Mouse (Mus musculus) Patski (cell line): ENCODE data around the gene Phactr2. TPM values are rescaled to one million over a fixed set of nuclear protein-coding genes. Genes with fewer than 3 reads are reported as not detected.

Experiments used
- ATAC-seq: fragments of 100-300 bp; one replicate; pipeline ENCODE4 v1.8.0; 2021
- CTCF ChIA-PET: fragments of 350-600 bp; sonication (Branson Sonifier 250); formaldehyde crosslinking; loops from one replicate; lab custom pipeline; 2022; ENCODE audit warnings: inconsistent platforms; lab: Charles Lee
- POLR2A ChIA-PET: fragments of 350-600 bp; sonication (Branson Sonifier 250); formaldehyde crosslinking; loops from one replicate; lab custom pipeline; 2022; ENCODE audit warnings: antibody characterized with exemption, inconsistent platforms; lab: Charles Lee
- DNase-seq: peaks from one replicate; pipeline ENCODE4 v3.0.0-alpha.2; 2011; ENCODE audit warnings: low read depth, low spot score
- H3K27me3 ChIP-seq: fragments of 371-371 bp; one replicate; pipeline ENCODE4 v1.5.1; 2021
- CTCF ChIP-seq: fragments of 100-300 bp; IDR thresholded peaks from one replicate; pipeline ENCODE4 v1.5.1; 2021
- in situ Hi-C: fragments of 300-500 bp; cut with MboI; formaldehyde crosslinking; loops from 3 replicates; pipeline ENCODE4 v1.11.1; 2018; ENCODE audit warnings: low pct_unique_long_range_greater_than_20kb, mixed read lengths
- polyA plus RNA-seq: library from polyadenylated mRNA; unstranded; gene quantifications from one replicate; pipeline ENCODE4 v1.2.3, GENCODE M21; 2021

Gene Phactr2
- polyA plus RNA-seq, 1 experiment from 2014 or later, result 9.3 TPM

DNA sequence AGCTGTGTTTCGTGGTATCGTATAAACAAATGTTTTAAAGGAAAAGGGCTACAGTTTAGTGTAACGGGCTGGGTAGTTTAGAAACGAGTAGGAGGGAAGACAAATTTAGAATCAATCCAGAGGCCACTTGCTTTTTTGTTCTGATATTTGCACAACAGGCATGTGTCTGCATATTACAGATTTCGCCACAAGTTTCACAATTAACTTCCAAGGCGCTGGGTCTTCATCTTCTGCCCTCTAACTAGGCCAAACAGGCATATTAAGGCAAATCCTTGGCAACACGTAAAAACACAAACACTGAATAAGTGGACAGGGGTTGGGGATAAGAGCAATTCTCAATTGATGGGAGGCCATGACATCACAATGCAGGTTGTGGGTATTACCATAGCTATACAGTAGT lies 298.3 kb downstream of the Phactr2 start:
- DNase-seq, result no peak
- ATAC-seq, result no peak
- TF ChIP-seq CTCF, result no peak
- in situ Hi-C loops, result no loop called here
- no peaks in the 10 kb centered on the region for H3K27me3 ChIP-seq
- ChIA-PET CTCF (interaction anchor here (1.3 kb wide), 1 partner anchor 11 kb away, joined by 4 read pairs; no protein-coding TSS in a partner anchor), POLR2A (no interaction called here)

DNA sequence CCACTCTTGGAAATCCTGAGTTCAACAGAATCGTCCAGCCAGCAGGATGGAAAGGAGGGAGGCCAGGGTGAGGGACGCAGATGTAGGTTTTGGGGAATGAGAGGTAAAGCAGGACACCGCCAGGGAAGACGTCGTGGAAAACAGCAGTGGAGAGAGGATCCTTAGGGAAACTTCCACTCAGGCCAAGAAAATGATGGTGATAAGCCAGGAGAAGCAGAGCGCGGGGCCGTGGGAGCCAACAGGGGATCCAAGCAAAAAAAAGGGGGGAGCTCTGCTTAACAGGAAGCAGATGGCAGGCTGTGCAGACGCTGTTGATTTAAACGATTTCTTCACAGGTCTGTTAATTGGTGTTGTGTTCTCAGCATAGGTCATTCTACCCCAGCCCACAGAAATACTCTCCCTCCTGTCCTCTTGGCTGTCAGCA lies 301.4 kb downstream of the Phactr2 start:
- no peak for DNase-seq
- ChIA-PET POLR2A (no interaction called here), CTCF (no interaction called here)
- no peak for ATAC-seq
- in situ Hi-C loops, result no loop called here
- H3K27me3 ChIP-seq, result peaks cover 6% of the 10 kb centered on the region
- no peak for TF ChIP-seq CTCF

DNA sequence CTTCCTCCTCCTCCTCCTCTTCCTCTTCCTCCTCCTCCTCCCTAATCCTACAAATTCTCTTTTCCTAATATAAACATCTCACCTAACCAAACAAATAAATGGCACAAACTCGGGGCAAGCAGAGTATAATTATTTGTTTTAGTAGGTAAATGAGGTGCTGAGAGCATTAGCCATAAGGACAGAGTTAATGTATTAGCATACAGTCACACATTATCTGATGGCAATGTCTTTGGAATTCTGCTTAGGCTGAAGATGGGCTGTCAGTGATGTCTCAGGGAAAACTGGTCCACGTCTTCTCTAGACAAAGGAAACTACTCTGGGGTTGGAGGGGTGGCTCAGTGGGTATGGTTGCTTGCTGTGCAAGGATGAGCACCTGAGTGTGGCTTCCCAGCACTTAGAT lies 302.8 kb downstream of the Phactr2 start:
- no peak for TF ChIP-seq CTCF
- ATAC-seq (no peak), DNase-seq (no peak)
- POLR2A ChIA-PET, result no interaction called here
- CTCF ChIA-PET, result no interaction called here
- in situ Hi-C loops, result no loop called here
- H3K27me3 ChIP-seq, result peaks cover 6% of the 10 kb centered on the region

DNA sequence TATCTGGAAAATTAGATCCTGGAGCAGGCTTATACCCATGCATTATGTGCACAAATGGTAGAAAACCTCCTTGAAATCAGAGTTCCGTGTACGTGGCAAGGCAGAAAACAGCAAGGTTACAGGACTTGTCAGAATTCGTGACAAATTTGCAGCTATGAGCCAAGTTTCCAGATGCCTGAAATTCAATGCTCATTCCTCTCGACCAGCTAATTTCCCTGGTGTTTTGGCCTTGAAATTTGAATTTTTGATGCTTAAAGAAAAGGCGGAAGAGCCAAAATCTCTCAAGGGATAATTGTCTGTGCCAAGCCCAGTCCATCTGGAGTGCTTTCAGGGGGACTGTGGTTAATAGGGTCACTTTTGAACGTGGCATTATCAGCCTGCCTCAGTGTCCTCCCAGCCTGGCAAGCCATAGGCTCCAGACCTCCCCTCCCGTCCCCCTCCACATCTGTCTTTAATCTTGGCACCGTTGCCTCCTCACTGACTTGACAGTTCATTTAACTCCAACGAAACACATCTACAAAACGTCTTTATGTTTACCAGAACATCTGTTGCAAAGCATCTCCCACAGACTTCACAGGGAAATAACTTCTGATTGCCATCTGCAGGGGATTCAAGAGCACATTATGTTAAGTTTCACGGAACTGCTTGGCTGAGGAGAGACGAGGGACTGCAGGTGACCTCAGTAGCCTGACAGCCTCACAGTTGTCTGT lies 303.3 kb downstream of the Phactr2 start:
- DNase-seq (no peak), ATAC-seq (no peak)
- in situ Hi-C loops, result no loop called here
- ChIA-PET POLR2A (no interaction called here), CTCF (no interaction called here)
- TF ChIP-seq CTCF, result no peak
- peaks cover 6% of the 10 kb centered on the region for H3K27me3 ChIP-seq

DNA sequence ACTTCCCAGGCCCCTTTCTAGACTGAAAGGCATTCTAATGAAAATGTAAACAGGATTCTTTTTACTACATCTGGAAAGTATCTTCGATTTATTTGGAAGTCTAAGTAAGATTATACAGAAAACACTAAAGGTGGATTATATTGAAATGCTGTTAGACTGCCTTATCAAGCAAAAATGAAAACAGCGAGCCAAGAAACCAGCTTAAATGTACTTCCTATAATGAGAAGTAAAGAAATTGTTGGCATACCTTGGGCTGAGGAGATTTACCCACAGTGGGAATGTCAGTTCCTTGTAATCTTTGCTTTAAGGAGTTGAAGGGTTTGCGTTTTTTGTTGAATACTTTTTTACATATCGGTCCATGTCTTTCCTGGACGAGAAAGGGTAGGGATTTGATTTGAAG lies 305.8 kb downstream of the Phactr2 start:
- DNase-seq, result no peak
- POLR2A ChIA-PET, result no interaction called here

GRCm38 (mm10) chr10:13162031-13162430 lies 312.2 kb downstream of the Phactr2 start:
- in situ Hi-C loops, result no loop called here
- TF ChIP-seq CTCF, result no peak
- ChIA-PET CTCF (no interaction called here), POLR2A (no interaction called here)
- no peak for ATAC-seq
- DNase-seq, result no peak
- H3K27me3 ChIP-seq, result peaks cover 9% of the 10 kb centered on the region

More for the DNA sequence above, 305.8 kb downstream of the Phactr2 start:
- peaks cover 16% of the 10 kb centered on the region for H3K27me3 ChIP-seq
- no peak for ATAC-seq
- in situ Hi-C loops, result no loop called here
- no peak for TF ChIP-seq CTCF
- CTCF ChIA-PET, result interaction anchor here (0.9 to 1.4 kb wide), 2 partner anchors 9 to 14 kb away, joined by 3 to 5 read pairs; no protein-coding TSS in a partner anchor

- no peak for TF ChIP-seq CTCF
- no peak for ATAC-seq
- in situ Hi-C loops, result no loop called here
Observed at GRCm38 (mm10) chr10:13160913-13161312, 313.3 kb downstream of the Phactr2 start.

More at GRCm38 (mm10) chr10:13160913-13161312, 313.3 kb downstream of the Phactr2 start:
- peaks cover 9% of the 10 kb centered on the region for H3K27me3 ChIP-seq
- no peak for DNase-seq
- CTCF ChIA-PET, result no interaction called here
- POLR2A ChIA-PET, result no interaction called here

Other genes starting within 250 kb of the Phactr2 start
- 33.4 TPM for gene Fuca2, start 25.1 kb upstream of the Phactr2 start, polyA plus RNA-seq
- 8.8 TPM for gene Adat2, start 78.5 kb upstream of the Phactr2 start, polyA plus RNA-seq
- gene Pex3, start 78.7 kb upstream of the Phactr2 start, polyA plus RNA-seq, result 21.7 TPM